Mouse (Mus musculus) ovary, postnatal 36 days (tissue): Measurements from ENCODE around the gene Grk5.
"Not testable (repeated sequence)": the region's sequence is repeated elsewhere in the genome, so short reads cannot be mapped to it uniquely, and the experiment has no call there.

ENCODE experiments used
- DNase-seq: peaks from one replicate; pipeline ENCODE4 v3.0.0; 2022; ENCODE audit warnings: low spot score, mixed read lengths

Gene Grk5

DNA sequence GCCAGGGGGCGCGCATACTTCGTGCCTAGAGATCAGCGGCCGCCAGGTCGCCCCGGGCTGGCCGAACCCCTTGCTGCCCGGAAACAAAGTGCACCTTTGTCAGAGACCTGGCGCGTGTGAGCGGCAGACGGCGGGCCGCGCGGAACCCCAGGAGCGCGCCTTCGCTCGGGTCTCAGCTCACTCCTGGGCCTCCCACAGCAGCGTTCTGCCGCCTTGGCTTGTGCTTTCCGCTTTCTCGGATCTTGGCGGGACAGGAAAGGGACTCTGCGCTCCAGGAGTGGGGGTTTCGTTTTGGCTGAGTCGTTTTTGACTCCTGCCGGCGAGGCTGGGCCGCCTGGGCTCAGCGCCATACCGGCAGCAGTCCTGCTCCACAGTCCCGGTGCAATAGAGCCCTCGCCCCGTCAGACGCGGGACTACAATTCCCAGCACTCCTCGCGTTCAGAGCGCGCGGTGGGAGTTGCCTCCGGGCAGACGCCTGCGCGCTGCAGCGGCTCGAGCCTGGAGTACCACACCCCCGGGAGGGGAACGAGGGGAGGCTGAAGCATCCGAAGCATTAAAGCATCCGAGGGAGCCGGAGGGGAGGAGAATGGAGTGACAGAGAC lies at the start of gene Grk5:
Grk5 (plus strand) TSS at position 36 of the 602 bp plus-strand sequence.
- peak; percentile 93 for DNase-seq

DNA sequence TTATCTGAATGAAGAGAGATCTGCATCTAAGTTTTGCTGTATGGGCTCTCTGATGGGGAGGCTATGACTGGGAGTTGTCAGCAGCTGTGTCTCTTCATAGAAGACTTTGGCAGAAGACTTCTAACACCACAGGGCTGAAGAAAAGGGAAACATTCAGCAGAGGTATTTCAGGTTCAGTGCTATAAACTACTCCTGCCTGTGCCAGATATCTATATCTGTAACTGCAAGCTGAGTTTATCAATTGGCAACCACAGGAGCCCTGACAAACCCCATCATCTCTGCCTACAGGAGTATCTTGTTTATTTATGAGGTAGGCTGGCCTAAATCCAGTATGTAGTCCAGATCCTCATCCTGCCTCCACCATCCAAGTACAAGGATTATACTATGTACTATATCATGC lies 46.2 kb upstream of the Grk5 start:
- no peak for DNase-seq

DNA sequence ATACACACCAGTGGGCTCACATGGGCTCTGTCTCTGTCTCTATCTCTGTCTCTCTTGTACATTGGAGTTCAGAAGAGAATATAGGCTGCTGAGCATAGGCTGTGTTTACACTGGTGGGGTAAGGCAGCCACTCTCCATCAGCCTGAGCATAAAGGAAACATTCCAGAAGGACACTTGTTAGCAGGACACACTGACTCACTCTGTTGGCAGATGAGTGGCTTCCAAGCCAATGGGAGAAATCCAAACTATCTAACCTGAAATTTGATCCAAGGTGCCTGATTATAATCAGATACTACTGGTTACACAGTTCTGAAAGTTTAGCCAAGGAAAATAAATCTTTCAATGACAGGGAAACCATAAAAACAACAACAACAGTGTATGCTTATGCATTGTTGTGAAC lies 43.8 kb upstream of the Grk5 start:
- DNase-seq = no peak

DNA sequence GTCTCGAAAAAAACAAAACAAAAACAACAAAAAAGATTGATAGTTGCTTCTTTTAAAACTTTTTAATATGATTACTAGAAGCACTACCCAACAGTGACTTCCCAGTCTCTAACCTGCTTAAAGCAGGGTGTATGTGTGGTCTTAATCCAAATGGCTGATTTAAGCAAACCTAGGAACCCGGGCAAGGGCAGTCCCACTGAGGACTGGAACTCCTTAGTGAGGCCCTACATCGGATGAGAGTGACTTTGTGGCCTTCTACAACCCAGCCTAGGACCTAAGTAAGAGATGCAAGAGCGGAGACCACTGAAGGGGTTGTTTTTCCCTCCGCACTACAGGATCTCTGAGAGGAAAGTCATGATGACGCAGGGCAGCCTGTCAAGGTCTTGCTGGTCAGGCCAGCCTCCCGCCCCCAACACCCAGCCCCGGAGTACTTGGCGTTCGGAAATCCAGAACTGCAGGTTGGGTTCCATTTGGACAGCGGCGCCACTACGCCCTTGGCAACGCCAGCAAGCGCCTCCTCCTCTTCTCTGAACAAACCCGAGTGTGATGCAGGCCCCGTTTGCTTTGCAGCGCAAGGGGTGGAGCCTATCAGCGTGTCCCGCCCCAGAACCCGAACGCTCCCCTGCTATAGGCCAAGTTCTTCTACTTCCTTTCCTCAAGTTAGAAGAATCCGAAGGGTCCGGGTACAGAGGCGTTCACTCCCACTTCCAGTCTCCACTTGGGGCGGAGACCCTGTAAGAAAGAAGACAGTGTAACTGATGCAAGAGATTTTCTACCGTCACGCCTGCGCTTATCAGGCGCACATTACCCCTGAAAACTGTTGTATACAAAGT lies 28.5 kb upstream of the Grk5 start, which contains the start of gene Sfxn4:
Sfxn4 (minus strand) TSS at position 612 of the 833 bp plus-strand sequence.
- peak; percentile 90 for DNase-seq

- DNase-seq = not testable (repeated sequence)
Observed at GRCm38 (mm10) chr19:60866169-60866568, 23.4 kb upstream of the Grk5 start.

GRCm38 (mm10) chr19:60870489-60870888 lies 19.1 kb upstream of the Grk5 start:
- DNase-seq = no peak

DNA sequence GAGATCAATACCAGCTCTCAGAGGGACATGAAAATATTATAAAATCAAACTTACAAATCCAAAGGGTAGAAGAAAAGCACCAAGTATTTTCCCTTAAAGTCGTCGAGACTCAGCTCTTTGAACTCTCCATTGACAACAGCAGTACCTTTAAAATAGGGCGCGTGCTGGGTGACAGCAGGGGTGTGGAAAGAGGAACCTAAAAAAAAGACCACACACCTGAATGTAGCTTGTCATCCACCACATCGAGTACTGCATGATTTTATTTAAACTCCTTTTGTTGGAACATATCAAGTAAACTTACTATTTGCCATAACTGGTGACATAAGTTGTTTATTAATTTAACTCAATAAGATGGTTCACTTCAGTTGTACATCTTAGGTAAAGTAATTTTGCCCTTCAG lies 18.2 kb upstream of the Grk5 start:
- no peak for DNase-seq

DNA sequence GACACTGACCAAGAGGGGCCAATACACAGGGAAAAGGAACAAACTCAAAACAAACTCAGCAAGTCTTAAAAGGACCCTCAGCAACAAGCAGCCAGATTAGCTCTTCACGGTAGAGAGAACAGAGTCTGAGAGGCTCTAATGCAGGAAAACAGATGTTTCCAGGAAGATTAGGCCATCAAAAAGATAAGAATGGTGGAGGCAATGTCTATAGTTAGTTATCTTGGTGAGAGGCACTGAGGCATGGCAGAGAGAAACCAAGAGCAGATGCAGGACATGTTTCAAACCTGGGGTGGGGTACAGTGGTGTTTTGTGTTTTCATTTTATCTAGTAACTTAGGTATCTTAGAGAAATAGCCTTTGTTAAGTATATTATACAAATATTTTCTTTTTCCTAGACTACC lies 17.3 kb upstream of the Grk5 start:
- DNase-seq = no peak

DNA sequence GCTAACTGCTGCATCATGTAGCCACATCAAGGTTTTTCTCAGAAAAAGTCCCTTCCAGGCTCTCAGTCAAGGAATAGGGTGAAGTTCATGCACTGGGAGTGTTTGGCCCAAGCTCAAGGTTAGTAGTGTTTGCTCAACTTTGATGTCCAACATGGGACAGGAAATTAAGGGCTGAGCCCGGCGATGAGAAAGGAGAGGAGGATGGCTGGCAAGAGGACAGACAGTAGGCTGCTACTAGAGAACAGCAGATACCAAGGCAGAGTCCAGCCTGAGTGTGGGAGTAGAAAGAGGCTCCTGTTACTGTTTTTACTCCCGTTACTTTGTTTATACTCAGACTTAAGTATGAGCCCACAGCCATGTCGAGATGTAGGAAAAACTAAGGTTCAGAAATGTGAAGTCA lies 16.0 kb upstream of the Grk5 start:
- DNase-seq = peak; percentile 36

- DNase-seq = peak; percentile 97
Observed at GRCm38 (mm10) chr19:60874064-60874694, 15.4 kb upstream of the Grk5 start, which contains the start of gene Prdx3. Gene Prdx3, minus strand, starts transcription at chr19:60874556.

DNA sequence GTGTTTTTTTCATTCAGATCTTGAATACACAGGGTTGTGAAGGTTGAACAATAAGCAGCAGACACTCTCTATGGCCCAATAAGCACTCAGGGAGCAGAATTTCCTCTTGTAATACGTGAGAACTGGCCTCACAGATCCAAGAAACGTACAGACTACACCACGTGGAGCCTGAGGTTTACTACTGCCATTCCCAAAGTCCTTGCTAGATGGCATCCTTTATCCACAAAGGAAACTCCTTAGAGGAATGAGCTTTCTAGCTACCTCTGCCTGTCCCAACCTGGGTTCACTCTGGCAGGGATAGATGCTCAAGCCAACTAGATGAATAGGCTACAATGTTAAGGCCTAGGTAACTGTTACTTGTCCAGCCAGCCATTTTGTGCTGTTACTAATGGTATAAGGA lies 6.4 kb upstream of the Grk5 start:
- no peak for DNase-seq

DNA sequence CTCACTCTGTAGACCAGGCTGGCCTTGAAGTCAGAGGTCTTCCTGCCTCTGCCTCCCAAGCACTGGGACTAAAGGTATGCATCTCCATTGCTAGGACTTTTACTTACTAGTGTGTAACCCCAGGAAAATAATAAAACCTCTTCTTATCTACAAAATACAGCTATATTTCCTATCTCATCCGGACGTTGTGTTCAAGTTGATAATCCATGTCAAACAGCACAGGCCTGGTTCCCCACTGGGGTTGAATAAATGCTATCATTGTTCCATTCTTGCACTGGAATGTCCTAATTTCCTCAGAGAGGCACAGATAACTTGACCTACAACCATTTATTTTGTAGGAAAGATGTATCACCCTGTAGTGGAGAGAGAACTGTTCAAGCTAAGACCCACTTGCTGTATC lies 1.9 kb upstream of the Grk5 start:
- no peak for DNase-seq

GRCm38 (mm10) chr19:60889101-60889713 lies 342 bp upstream of the Grk5 start:
- DNase-seq = peak; percentile 49

- DNase-seq = peak; percentile 55
Observed at GRCm38 (mm10) chr19:60890391-60891122, 1.0 kb downstream of the Grk5 start.

GRCm38 (mm10) chr19:60891123-60891470 lies 1.5 kb downstream of the Grk5 start:
- DNase-seq = no peak

DNA sequence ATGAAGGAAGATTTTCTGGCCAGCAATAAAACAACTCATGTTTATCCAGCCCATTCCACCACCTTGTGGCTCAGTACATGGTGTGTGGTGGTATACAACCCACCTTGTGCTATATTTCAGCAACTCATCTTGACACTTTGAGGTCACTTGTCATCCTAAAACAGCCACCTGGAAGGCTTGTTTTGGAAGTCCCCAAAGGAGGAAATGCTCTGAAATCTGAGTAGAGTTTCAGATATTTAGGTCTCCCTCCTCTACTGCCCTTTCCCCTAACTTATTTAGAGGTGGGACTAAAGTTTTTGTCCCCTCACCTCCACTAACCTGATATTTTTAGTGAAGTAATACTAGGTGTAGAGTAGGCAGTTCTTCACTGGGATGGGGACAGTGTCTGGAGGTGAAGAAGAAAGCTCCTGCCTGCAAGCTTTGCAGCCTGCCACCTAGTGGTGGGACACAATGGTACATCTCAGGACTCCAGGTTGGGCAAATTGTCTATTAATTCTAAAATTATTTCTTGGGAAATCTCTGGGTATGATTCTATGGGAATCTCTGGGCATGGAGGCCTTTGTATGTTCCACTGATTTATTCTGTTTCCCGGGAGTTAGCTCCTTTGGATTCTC lies 2.5 kb downstream of the Grk5 start:
- peak; percentile 50 for DNase-seq

GRCm38 (mm10) chr19:60895251-60895880 lies 5.8 kb downstream of the Grk5 start:
- DNase-seq = no peak

- no peak for DNase-seq
Observed at GRCm38 (mm10) chr19:60903139-60903538, 13.6 kb downstream of the Grk5 start.

- DNase-seq = no peak
Observed at GRCm38 (mm10) chr19:60903971-60904370, 14.4 kb downstream of the Grk5 start.

GRCm38 (mm10) chr19:60905477-60905876 lies 15.9 kb downstream of the Grk5 start:
- no peak for DNase-seq

DNA sequence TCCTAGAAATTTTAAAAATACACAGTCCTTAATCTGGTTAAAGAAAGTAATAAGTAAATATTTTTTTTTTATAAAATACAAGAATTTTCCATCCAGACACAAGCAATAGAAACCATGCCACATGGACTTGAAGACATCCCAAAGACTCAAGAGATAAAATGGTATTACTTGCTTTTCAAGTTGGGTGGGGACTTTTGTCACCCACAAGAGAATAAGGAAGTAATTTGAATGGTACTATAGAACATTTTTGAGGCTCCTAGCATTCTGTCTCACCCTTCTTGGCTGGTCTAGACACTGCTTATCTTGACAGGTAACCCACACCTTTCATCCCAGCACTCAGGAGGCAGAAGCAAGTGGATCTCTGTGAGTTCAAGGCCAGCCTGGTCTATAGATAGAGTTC lies 20.8 kb downstream of the Grk5 start:
- DNase-seq = no peak
